Mouse (Mus musculus): ENCODE measurements around the gene Plxna2. TPM values are rescaled to one million over a fixed set of nuclear protein-coding genes. Genes with fewer than 3 reads are reported as not detected.

The Plxna2 gene
- polyA plus RNA-seq, 1 experiment from 2014 or later = 33.5 TPM

DNA sequence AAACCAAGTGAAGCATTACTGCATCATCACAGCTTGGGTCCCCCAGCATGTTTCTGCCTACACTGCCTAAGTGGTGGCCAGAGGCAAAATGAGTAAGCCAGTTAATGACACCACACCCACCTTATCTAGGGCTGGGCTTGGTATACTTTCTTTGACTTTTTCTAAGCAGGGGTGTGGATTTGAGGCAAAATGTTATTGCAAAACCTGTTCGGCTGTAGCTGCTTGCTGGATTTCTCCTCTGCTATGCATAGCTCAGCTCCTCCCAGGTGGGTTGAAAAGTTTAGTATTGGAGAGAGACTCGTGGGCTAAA is 57.8 kb downstream of the Plxna2 start:
- H3K27ac ChIP-seq = no peak overlapping the region
- no peaks in the 10 kb centered on the region for H3K9me3 ChIP-seq
- no peaks in the 10 kb centered on the region for H3K27me3 ChIP-seq (replicated peaks)
- ATAC-seq (ENCODE audit: low FRiP score, low read depth) = no peak
- H3K4me1 ChIP-seq = peaks cover 36% of the 10 kb centered on the region
- no peaks in the 10 kb centered on the region for H3K36me3 ChIP-seq
- H3K9ac ChIP-seq = no peak overlapping the region
- WGBS = 67% methylated on average over 2 of the region's 2 CpGs
- H3K4me3 ChIP-seq = no peak overlapping the region
- no peak overlapping the region for H3K4me2 ChIP-seq (replicated peaks)

DNA sequence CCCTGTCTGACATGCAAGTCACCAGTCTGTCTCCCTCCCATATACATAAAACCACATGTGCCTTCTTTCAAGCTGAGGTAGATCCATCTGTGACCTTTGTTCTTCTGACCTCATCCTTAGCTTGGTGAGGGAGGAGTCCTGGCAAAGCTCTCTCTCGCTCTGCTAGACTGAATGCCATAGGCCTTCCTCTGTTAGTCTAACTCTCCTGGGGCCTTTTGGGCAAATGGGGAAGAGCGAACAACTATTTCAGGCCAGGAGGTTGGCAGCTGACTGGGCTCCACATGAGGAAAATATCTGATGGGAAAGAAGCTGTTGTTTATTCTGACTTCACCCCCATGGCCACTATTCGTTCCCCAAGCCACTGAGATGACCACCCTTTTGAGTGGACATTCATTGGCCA is 59.9 kb downstream of the Plxna2 start:
- H3K4me3 ChIP-seq = no peak overlapping the region
- H3K4me1 ChIP-seq = peaks cover 42% of the 10 kb centered on the region
- no peak overlapping the region for H3K9ac ChIP-seq
- H3K4me2 ChIP-seq (replicated peaks) = no peak overlapping the region
- H3K27me3 ChIP-seq (replicated peaks) = no peaks in the 10 kb centered on the region
- no peaks in the 10 kb centered on the region for H3K36me3 ChIP-seq
- H3K27ac ChIP-seq = no peak overlapping the region
- 67% methylated on average over 3 of the region's 3 CpGs for WGBS
- ATAC-seq (ENCODE audit: low FRiP score, low read depth) = no peak
- no peaks in the 10 kb centered on the region for H3K9me3 ChIP-seq

DNA sequence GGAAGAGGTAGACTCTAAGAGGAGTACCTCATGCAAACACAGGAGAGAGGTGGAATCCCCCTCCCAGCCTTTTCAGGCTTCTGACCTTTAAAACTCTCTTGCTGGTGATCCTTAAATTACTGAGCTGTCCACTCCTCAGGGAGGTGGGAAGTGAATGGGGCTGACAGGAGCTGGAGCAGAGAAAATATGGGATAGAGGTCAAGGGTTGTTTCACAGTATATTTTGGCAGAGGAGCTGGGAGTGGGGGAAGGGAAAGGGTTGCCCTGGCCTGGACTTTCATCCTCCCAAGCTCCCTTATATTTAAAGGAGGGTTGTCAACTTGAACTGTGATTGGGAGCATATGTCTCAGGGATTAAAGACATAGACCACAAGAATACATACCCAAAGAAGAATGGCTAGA is 61.1 kb downstream of the Plxna2 start:
- ATAC-seq (ENCODE audit: low FRiP score, low read depth) = no peak
- Histone ChIP-seq H3K4me1 (peaks cover 42% of the 10 kb centered on the region), H3K36me3 (no peaks in the 10 kb centered on the region), H3K9ac (no peak overlapping the region), H3K27ac (no peak overlapping the region), H3K4me3 (no peak overlapping the region), H3K27me3 (replicated peaks) (no peaks in the 10 kb centered on the region), H3K4me2 (replicated peaks) (no peak overlapping the region), H3K9me3 (no peaks in the 10 kb centered on the region)

DNA sequence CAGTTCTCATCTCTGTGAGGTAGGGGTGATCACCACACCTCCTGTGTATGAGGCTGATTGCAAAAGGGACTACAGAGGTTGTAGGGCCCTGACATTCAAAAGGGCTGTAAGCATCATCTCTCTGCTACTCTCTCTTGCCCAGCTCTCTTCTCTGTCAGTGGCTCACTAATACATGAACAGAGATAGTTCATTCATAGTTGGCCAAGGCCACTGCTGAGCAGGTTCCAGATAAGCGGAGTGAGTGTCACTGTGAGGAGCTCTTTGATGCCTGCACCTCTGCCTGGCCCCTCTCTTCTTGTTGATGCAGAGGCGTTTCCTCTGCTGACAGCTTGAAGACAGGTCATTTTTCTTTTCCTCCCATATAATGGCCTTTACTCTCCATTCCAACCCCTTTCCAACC is 62.1 kb downstream of the Plxna2 start:
- H3K9me3 ChIP-seq = no peaks in the 10 kb centered on the region
- no peaks in the 10 kb centered on the region; the same call in 1 of the 2 replicates for H3K36me3 ChIP-seq
- WGBS = 19% methylated on average over 2 of the region's 2 CpGs
- H3K27ac ChIP-seq = no peak overlapping the region
- H3K4me1 ChIP-seq = peaks cover 42% of the 10 kb centered on the region
- H3K9ac ChIP-seq = no peak overlapping the region
- H3K4me2 ChIP-seq (replicated peaks) = no peak overlapping the region
- H3K4me3 ChIP-seq = no peak overlapping the region
- no peak for ATAC-seq (ENCODE audit: low FRiP score, low read depth)
- no peaks in the 10 kb centered on the region for H3K27me3 ChIP-seq (replicated peaks)

DNA sequence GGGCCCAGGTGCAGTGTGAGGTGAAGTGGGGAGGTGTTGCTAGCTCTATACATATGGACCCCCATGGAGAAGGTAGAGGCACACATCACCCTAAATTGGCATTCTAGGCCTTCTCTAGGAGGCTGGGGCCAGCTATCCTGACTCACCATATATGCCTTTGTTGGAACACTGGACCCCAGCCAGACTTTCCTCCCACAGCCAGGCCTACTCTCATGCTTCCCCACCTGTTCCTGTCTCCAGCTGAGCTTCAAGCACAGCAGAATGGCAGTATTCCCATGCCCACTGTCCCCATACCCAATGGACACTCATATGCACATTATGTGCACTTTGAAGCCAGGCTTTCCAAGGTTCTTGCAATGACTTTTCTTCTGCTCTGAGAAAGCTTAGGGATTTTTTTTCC is 64.0 kb downstream of the Plxna2 start:
- Histone ChIP-seq H3K4me3 (no peak overlapping the region), H3K4me1 (peaks cover 37% of the 10 kb centered on the region)

DNA sequence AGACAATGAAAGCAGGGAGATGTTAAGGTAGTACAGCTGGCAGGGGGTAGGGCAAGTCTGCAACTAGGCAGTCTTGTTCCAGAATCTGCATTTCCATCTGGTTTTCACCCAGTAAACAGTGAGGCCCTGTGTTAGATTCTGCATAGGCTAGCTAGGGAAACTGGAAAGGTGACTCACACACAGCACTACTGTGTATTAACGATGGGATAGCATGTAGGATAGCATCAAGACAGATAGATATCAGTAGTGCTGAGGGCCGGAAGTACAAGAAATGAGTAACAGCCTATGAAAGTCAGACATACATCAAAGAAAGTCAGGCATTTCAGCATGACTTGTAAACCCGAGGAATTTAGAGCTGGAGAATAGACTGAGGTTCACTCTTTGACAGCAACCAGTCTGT is 65.1 kb downstream of the Plxna2 start:
- Histone ChIP-seq H3K27me3 (replicated peaks) (no peaks in the 10 kb centered on the region), H3K27ac (no peak overlapping the region), H3K4me3 (no peak overlapping the region), H3K4me2 (replicated peaks) (no peak overlapping the region), H3K9ac (no peak overlapping the region), H3K36me3 (no peaks in the 10 kb centered on the region; the same call in 1 of the 2 replicates), H3K9me3 (no peaks in the 10 kb centered on the region), H3K4me1 (peaks cover 28% of the 10 kb centered on the region)
- no peak for ATAC-seq (ENCODE audit: low FRiP score, low read depth)
- WGBS = 81% methylated on average over 3 of the region's 3 CpGs

More for the DNA sequence above, 64.0 kb downstream of the Plxna2 start:
- Histone ChIP-seq H3K36me3 (no peaks in the 10 kb centered on the region; the same call in 1 of the 2 replicates), H3K27ac (no peak overlapping the region), H3K4me2 (replicated peaks) (no peak overlapping the region), H3K9me3 (no peaks in the 10 kb centered on the region), H3K9ac (no peak overlapping the region), H3K27me3 (replicated peaks) (no peaks in the 10 kb centered on the region)
- no peak for ATAC-seq (ENCODE audit: low FRiP score, low read depth)

DNA sequence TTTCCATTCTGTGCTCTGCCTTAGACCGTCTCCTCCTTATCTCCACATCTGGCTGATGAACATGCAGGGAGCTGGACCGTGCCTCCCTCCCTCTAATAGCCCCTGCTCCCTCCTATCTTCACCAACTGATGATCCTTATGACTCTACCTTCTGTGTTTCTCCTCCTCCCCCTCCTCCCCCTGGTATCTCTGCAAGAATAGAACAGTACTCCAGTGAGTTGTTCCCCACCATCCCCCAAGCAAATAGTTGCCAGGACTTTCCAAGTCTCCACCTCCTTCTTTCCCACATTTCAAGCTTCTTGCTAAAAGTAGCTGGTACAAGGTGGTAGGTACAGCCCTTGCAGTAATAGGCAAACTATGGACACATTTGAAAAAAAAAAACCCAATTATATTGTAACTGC is 67.9 kb downstream of the Plxna2 start:
- Histone ChIP-seq H3K9me3 (no peaks in the 10 kb centered on the region), H3K4me3 (no peak overlapping the region), H3K36me3 (no peaks in the 10 kb centered on the region; the same call in 1 of the 2 replicates), H3K4me2 (replicated peaks) (no peak overlapping the region), H3K27me3 (replicated peaks) (no peaks in the 10 kb centered on the region), H3K4me1 (peaks cover 8% of the 10 kb centered on the region), H3K27ac (no peak overlapping the region), H3K9ac (no peak overlapping the region)
- ATAC-seq (ENCODE audit: low FRiP score, low read depth) = no peak
- 81% methylated on average over 2 of the region's 2 CpGs for WGBS

DNA sequence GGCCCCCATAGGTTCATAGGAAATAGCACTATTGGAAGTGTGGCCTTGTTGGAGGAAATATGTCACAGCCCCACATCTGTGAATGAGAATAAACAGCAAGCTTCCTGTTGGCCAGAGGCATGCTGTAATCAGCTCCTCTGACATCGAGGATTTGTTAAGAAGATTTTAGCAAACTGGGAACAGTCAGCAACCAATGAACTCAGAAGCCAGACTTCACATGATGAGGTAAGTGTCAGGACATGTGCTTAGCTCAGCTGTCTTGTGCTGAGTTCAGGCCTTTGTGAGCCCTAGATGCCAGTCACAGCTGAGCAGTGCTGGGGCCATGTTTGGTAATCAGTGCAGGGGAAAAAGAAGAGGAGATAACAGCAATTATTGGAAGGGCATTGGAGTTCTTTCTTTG is 69.7 kb downstream of the Plxna2 start:
- H3K9ac ChIP-seq = no peak overlapping the region
- H3K4me1 ChIP-seq = peaks cover 3% of the 10 kb centered on the region; the same call in 1 of the 2 replicates
- ATAC-seq (ENCODE audit: low FRiP score, low read depth) = no peak
- no peak overlapping the region for H3K27ac ChIP-seq
- no peaks in the 10 kb centered on the region; the same call in 1 of the 2 replicates for H3K36me3 ChIP-seq
- 83% methylated on average over 1 of the region's 1 CpGs for WGBS
- no peaks in the 10 kb centered on the region for H3K9me3 ChIP-seq
- H3K4me3 ChIP-seq = no peak overlapping the region
- H3K27me3 ChIP-seq (replicated peaks) = no peaks in the 10 kb centered on the region
- H3K4me2 ChIP-seq (replicated peaks) = no peak overlapping the region

DNA sequence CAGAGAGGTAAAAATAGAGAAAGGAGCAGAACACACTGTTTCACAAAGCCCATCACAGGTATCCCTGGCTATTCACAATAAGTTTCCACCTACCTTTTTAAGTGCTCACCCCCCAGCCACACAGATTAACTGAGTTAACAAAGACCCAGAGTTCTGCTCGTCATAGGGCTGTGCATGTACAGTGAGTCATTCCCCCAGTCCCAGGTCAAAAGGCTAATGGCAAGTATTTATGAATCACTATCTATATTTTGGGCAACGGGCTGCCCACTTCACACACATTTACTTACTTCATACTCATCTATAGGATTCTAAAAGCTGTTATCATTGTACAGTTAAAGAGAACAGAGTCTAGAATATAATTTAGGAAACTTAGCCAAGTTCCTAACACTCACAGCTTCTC is 70.1 kb downstream of the Plxna2 start:
- H3K36me3 ChIP-seq = no peaks in the 10 kb centered on the region; the same call in 1 of the 2 replicates
- 74% methylated on average over 2 of the region's 2 CpGs for WGBS
- no peak overlapping the region for H3K4me2 ChIP-seq (replicated peaks)
- no peak overlapping the region for H3K9ac ChIP-seq
- no peak overlapping the region for H3K4me3 ChIP-seq
- no peak overlapping the region for H3K27ac ChIP-seq
- no peaks in the 10 kb centered on the region for H3K9me3 ChIP-seq
- H3K27me3 ChIP-seq (replicated peaks) = no peaks in the 10 kb centered on the region
- H3K4me1 ChIP-seq = peaks cover 3% of the 10 kb centered on the region; the same call in 1 of the 2 replicates
- ATAC-seq (ENCODE audit: low FRiP score, low read depth) = no peak

DNA sequence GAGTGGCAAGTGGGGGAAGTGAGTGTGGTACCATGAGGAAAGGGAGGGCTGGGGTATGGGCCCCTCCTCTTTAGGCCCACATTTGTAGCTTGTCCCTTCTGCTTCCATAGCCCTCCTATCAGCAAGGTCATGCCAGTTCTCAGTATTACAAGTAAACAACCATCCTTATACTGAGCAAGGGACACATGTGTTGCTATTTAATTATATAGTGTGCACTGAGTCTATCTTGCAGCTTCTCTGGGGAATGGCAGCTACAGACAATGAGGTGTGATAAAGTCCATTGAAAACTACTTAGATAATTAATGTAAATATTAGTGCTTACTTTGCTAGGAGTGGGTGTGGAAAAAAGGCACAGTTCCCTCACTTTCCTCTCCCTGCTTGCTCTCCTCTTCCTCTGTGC is 75.0 kb downstream of the Plxna2 start:
- Histone ChIP-seq H3K27ac (no peak overlapping the region), H3K27me3 (replicated peaks) (no peaks in the 10 kb centered on the region), H3K4me1 (peaks cover 3% of the 10 kb centered on the region; the same call in 1 of the 2 replicates), H3K4me2 (replicated peaks) (no peak overlapping the region), H3K9me3 (no peaks in the 10 kb centered on the region), H3K4me3 (no peak overlapping the region), H3K9ac (no peak overlapping the region), H3K36me3 (no peaks in the 10 kb centered on the region)
- no peak for ATAC-seq (ENCODE audit: low FRiP score, low read depth)

DNA sequence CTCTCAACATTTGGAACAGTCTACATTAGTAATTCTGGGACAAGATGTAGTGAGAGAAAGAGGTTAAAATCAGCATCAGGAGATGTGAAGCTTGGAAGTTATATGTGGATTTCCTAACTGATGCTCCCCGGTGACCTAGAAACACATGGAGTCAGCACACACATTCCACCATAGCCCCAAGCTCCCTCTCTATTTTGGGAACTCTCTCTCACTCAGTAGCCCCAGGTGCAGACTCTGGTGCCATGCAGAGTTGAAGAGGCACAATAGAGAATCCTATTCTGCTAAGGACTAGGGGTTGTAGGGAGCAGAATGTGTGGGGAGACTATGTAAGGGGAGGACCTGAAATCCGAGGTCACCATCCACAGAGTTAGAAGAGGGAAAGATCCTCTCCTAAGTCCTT is 75.5 kb downstream of the Plxna2 start:
- ATAC-seq (ENCODE audit: low FRiP score, low read depth) = no peak
- Histone ChIP-seq H3K9me3 (no peaks in the 10 kb centered on the region), H3K4me1 (peaks cover 3% of the 10 kb centered on the region; the same call in 1 of the 2 replicates), H3K36me3 (no peaks in the 10 kb centered on the region), H3K27ac (no peak overlapping the region), H3K27me3 (replicated peaks) (no peaks in the 10 kb centered on the region), H3K9ac (no peak overlapping the region), H3K4me2 (replicated peaks) (no peak overlapping the region), H3K4me3 (no peak overlapping the region)
- WGBS = 84% methylated on average over 2 of the region's 2 CpGs

DNA sequence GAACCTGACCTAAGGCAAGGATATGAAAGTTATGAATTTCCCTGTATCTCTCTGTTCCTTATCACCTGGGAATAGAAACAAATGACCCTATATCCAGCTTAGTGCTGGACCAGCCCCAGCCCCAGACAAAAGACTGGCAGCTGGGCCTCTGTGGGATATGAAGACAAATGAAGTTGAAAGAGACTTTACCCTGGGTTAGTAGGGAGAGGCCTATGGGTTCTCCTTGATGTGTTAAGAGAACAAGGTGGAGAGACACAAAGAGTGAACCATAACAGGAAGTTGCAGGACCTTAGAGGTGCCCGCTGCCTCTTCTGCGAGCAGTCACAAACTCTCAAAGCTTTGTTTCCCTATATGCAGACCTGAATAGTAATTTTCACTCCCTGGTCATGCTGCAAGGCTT is 76.8 kb downstream of the Plxna2 start:
- H3K4me2 ChIP-seq (replicated peaks) = no peak overlapping the region
- no peaks in the 10 kb centered on the region for H3K36me3 ChIP-seq
- no peak for ATAC-seq (ENCODE audit: low FRiP score, low read depth)
- no peaks in the 10 kb centered on the region for H3K27me3 ChIP-seq (replicated peaks)
- no peak overlapping the region for H3K4me3 ChIP-seq
- H3K9me3 ChIP-seq = no peaks in the 10 kb centered on the region
- H3K9ac ChIP-seq = no peak overlapping the region
- no peak overlapping the region for H3K27ac ChIP-seq
- H3K4me1 ChIP-seq = no peaks in the 10 kb centered on the region; the same call in 1 of the 2 replicates
- WGBS = 84% methylated on average over 2 of the region's 2 CpGs

DNA sequence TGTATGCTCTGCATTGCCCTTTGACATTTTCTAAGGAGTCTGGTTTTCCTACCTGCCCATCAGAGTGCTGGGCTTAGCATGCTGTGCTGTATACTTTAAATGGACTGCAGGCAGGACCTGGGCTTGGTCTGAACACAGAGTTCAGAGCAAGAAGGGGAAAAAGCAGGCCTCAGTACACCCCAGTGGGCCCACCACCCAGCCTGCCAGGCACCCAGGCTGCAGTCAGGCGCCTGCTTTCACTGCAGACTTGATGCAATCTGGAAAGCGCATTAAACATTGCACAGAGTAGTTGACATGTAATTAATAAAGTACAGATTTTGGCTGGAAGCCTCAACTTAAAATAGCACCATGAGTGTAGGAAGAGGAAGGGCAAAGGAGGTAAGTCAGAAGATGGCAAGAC is 79.4 kb downstream of the Plxna2 start:
- Histone ChIP-seq H3K4me1 (no peaks in the 10 kb centered on the region; the same call in 1 of the 2 replicates), H3K9ac (no peak overlapping the region), H3K27me3 (replicated peaks) (no peaks in the 10 kb centered on the region), H3K27ac (no peak overlapping the region), H3K9me3 (no peaks in the 10 kb centered on the region), H3K4me3 (no peak overlapping the region), H3K4me2 (replicated peaks) (no peak overlapping the region), H3K36me3 (no peaks in the 10 kb centered on the region)
- no peak for ATAC-seq (ENCODE audit: low FRiP score, low read depth)
- WGBS = 94% methylated on average over 2 of the region's 2 CpGs

All from neural tube, embryonic 12.5 days (tissue).